Mouse (Mus musculus) MEL (cell line): ENCODE results near the gene Mgp.

ENCODE experiments used
- GATA1 ChIP-seq: IDR thresholded peaks from 2 replicates; pipeline ENCODE4 v1.6.1; 2011; ENCODE audit warnings: low read depth, low read length, improper control_type of control experiment
- NELFE ChIP-seq: IDR thresholded peaks from 2 replicates; pipeline ENCODE4 v1.6.1; 2011; ENCODE audit warnings: low read depth, low read length, improper control_type of control experiment
- POLR2A ChIP-seq, 2 experiments: IDR thresholded peaks; 2 replicates each; pipeline ENCODE4 v1.6.1; 2011 to 2012; ENCODE audit warnings: low read length in 2 of 2, mild to moderate bottlenecking in 2 of 2, control low read depth in 1 of 2, improper control_type of control experiment in 1 of 2, low read depth in 1 of 2, moderate library complexity in 1 of 2; ENCODE audit not compliant: control insufficient read depth in 1 of 2, insufficient read depth in 1 of 2, poor library complexity in 1 of 2
- RCOR1 ChIP-seq: IDR thresholded peaks from 2 replicates; pipeline ENCODE4 v1.6.1; 2012; ENCODE audit warnings: low read depth, mild to moderate bottlenecking, inconsistent platforms, low read length, improper control_type of control experiment

GRCm38 (mm10) chr6:136856071-136856636, 19.5 kb downstream of the Mgp start:
- TF ChIP-seq GATA1: no peak
- no peak for TF ChIP-seq POLR2A (IDR thresholded peaks at IDR 0.05; ENCODE audit: control insufficient read depth in 1 of 2, insufficient read depth in 1 of 2, low read depth in 1 of 2, low read length in 2 of 2, poor library complexity in 1 of 2)
- TF ChIP-seq NELFE: no peak
- no peak for TF ChIP-seq RCOR1
